Mouse (Mus musculus) brain, embryonic 14.5 days (tissue): Measurements from ENCODE around the gene Spaar.

Experiments used
- CTCF ChIP-seq: fragments of 200-500 bp; IDR thresholded peaks from 2 replicates; pipeline ENCODE4 v1.5.1; 2012; ENCODE audit warnings: inconsistent platforms, mild to moderate bottlenecking, moderate library complexity, borderline replicate concordance; ENCODE audit not compliant: insufficient read depth, insufficient read length; ENCODE audit errors: extremely low read depth
- POLR2A ChIP-seq: fragments of 200-500 bp; IDR thresholded peaks from 2 replicates; pipeline ENCODE4 v1.6.1; 2012; ENCODE audit warnings: mild to moderate bottlenecking, inconsistent platforms, borderline replicate concordance; ENCODE audit not compliant: poor library complexity, insufficient read depth, insufficient read length, severe bottlenecking; ENCODE audit errors: extremely low read depth

GRCm38 (mm10) chr4:43771626-43772025, 41.8 kb downstream of the Spaar start:
- no peak for TF ChIP-seq CTCF
- no peak for TF ChIP-seq POLR2A
